Mouse (Mus musculus) C2C12 (cell line): ENCODE results near the gene Arl6ip5.

Experiments
- CEBPB ChIP-seq: IDR thresholded peaks from one replicate; pipeline ENCODE4 v1.6.1; 2011; ENCODE audit warnings: low read depth, mild to moderate bottlenecking, control low read depth, moderate library complexity
- CTCF ChIP-seq: IDR thresholded peaks from one replicate; pipeline ENCODE4 v1.5.1; 2011; ENCODE audit not compliant: control insufficient read depth, insufficient read depth, insufficient read length
- MAX ChIP-seq: IDR thresholded peaks from one replicate; pipeline ENCODE4 v1.6.1; 2011; ENCODE audit warnings: mild to moderate bottlenecking, control low read depth
- MYOD1 ChIP-seq: IDR thresholded peaks from one replicate; pipeline ENCODE4 v1.6.1; 2011; ENCODE audit warnings: low read depth; ENCODE audit not compliant: control insufficient read depth, insufficient read length
- MYOG ChIP-seq: IDR thresholded peaks from one replicate; pipeline ENCODE4 v1.6.1; 2011; ENCODE audit not compliant: control insufficient read depth, insufficient read length; ENCODE audit errors: extremely low read depth
- USF1 ChIP-seq: IDR thresholded peaks from one replicate; pipeline ENCODE4 v1.6.1; 2011; ENCODE audit warnings: low read depth, mild to moderate bottlenecking, control low read depth, moderate library complexity

- TF ChIP-seq USF1 (no peak), CTCF (no peak), MAX (no peak), MYOD1 (no peak), MYOG (no peak), CEBPB (no peak)
Measured at GRCm38 (mm10) chr6:97242522-97242921, 32.0 kb downstream of the Arl6ip5 start.
